In the genomic region with DNA sequence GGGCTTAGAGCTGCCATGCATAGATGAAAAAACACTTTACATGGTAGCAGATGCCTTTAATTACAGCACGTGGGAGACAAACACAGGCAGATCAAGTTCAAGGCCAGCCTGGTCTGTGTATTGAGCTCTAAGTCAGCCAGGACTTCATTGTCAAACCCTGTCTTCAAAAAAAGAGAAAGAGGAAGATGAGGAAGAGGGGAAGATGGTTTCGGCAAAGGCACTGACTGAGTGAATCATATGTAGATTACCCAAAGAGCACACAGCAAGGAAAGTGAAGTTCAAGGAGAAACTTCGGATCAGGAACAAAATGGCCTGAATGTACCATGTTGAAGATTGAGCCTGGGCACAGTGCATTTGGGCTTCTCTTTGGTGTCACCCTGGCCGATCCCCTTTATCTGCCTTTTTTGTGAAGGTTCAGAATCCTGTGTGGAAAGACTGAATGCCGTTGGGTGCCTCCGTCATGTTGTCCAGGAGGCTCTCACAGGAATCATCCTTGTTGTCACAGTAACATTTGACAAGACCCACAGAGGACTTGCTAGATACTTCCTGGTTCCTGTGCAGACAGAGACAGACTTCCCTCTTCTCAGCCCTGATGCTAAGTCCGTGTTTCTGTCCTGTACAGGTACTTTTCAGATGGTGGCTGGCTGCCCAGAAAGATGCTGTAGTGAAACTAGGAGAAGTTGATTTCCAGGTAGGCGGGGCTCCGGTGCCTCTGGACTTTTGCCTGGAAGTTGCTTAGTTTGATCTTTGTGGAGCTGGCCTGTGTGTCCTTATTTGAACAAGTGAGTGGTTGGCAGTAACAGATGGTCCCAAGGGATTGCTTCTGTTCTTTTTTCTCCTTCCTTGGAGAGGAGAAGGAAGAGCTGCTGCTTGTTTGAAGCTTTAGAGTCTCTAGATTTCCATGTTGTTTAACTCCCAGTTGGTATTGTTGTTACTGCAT, we compare ENCODE assay signal across 10 mouse cellular contexts.
DNase-seq lines count a peak whose midpoint lies in the region; TF ChIP-seq lines count a peak whose summit lies in the region.
"Had no signal": no experiment of that assay in that cellular context is flagged by ENCODE, and none has a peak within 500 bp of the region (broad histone marks: within the 10 kb centered on the region; RNA-seq: fewer than 3 reads in every experiment).

No protein-coding gene starts in this region.

- H3K27ac ChIP-seq in left cerebral cortex, adult 2 months, result peak overlapping the region; percentile 63; the same call in 1 of the 2 replicates
- H3K27ac ChIP-seq in small intestine, adult 2 months (ENCODE audit: insufficient read depth, low read depth, low read length), result peak overlapping the region; percentile 9; the same call in 1 of the 2 replicates
- H3K27ac ChIP-seq: embryonic facial prominence, embryonic 12.5 days had no signal

- H3K4me1 ChIP-seq in small intestine, adult 2 months (ENCODE audit: control insufficient read depth, insufficient read depth, insufficient read length, low read length), result peaks cover 2% of the 10 kb centered on the region; the same call in 1 of the 2 replicates

- no peaks in the 10 kb centered on the region for H3K27me3 ChIP-seq in small intestine, adult 2 months (ENCODE audit: control insufficient read depth, insufficient read depth, low read length)
- H3K27me3 ChIP-seq: embryonic facial prominence, embryonic 12.5 days; Patski had no signal

- no peak for TF ChIP-seq CTCF in left cerebral cortex, adult 2 months (IDR thresholded peaks at IDR 0.05)
- no peak for TF ChIP-seq CTCF in small intestine, adult 2 months (IDR thresholded peaks at IDR 0.05; ENCODE audit: extremely low read depth, insufficient read length, insufficient replicate concordance, low read depth, low read length)

- H3K36me3 ChIP-seq in small intestine, adult 2 months (ENCODE audit: control insufficient read depth, insufficient read depth, low read length), result no peaks in the 10 kb centered on the region
- H3K36me3 ChIP-seq: embryonic facial prominence, embryonic 12.5 days had no signal

- intact Hi-C loops in left cerebral cortex, adult 2 months (cut with DNase I), result loop anchor here (5.0 kb wide), 1 partner anchor 93 kb away; no protein-coding TSS in a partner anchor

- no peak overlapping the region for H3K4me3 ChIP-seq in left cerebral cortex, adult 2 months
- no peak overlapping the region for H3K4me3 ChIP-seq in small intestine, adult 2 months (ENCODE audit: low read depth, low read length)
- H3K4me3 ChIP-seq: embryonic facial prominence, embryonic 12.5 days had no signal

- 48% methylated on average over 9 of the region's 9 CpGs for WGBS in small intestine, adult 2 months

- peak; percentile 39 to 69 for DNase-seq in layer of hippocampus, adult 18-20 months (ENCODE audit: low spot score in 2 of 2)
- DNase-seq in layer of hippocampus, adult 9-10 months (ENCODE audit: low spot score), result no peak
- peak; percentile 82 for DNase-seq in brain, adult 2 months (ENCODE audit: low read depth, low spot score)
- DNase-seq in left cerebral cortex, adult 2 months (ENCODE audit: extremely low spot score in 1 of 2, low spot score in 2 of 2), result peak in 1 of 2 experiments; percentile 39
- DNase-seq in cerebellum, postnatal 4 days (ENCODE audit: low spot score in 2 of 2), result no peak
- DNase-seq in embryo, embryonic 10 days (ENCODE audit: low spot score), result no peak
- no peak for DNase-seq in urinary bladder, postnatal 4 days (ENCODE audit: low spot score in 2 of 2)

- no peak for TF ChIP-seq POLR2A in small intestine, adult 2 months (IDR thresholded peaks at IDR 0.05; ENCODE audit: low read depth, low read length)

Comparison
In these comparisons a context has a peak if more than half of its experiments do, and no peak if none do; other contexts are left out.
1. DNase-seq: peak in layer of hippocampus, adult 18-20 months (2 of 2) and brain, adult 2 months (single experiment); none in layer of hippocampus, adult 9-10 months (single experiment), cerebellum, postnatal 4 days (0 of 2), embryo, embryonic 10 days (single experiment) and urinary bladder, postnatal 4 days (0 of 2).